Mouse (Mus musculus) bone marrow macrophage, adult 2 months (primary cell): Measurements from ENCODE around the gene Dlg1.

ENCODE experiments used
- CTCF ChIP-seq: IDR thresholded peaks from 2 replicates; pipeline ENCODE4 v1.5.1; 2012; ENCODE audit warnings: low read depth, mild to moderate bottlenecking, low read length, moderate library complexity
- POLR2A ChIP-seq: IDR thresholded peaks from 2 replicates; pipeline ENCODE4 v1.6.1; 2012; ENCODE audit warnings: mild to moderate bottlenecking, low read depth, low read length, borderline replicate concordance

GRCm38 (mm10) chr16:31803644-31804043 is 140.4 kb downstream of the Dlg1 start:
- no peak for TF ChIP-seq CTCF
- no peak for TF ChIP-seq POLR2A
